Mouse (Mus musculus) liver, postnatal 0 days (tissue): Measurements from ENCODE around the gene Slc2a3. TPM values are rescaled to one million over a fixed set of nuclear protein-coding genes. Genes with fewer than 3 reads are reported as not detected.

Source experiments
- ATAC-seq: fragments of 200-750 bp; cut with Nextera tagmentation; 2 replicates; pipeline ENCODE4 v1.8.0; 2017; ENCODE audit warnings: mild to moderate bottlenecking, moderate library complexity
- DNase-seq: peaks from one replicate; pipeline ENCODE4 v3.0.0-alpha.2; 2016
- H3K27ac ChIP-seq: fragments of 300-500 bp; sonication (generic); 2 replicates; pipeline ENCODE4 v1.5.1; 2014; ENCODE audit warnings: antibody characterized with exemption, moderate library complexity, mild to moderate bottlenecking, low read depth
- H3K27me3 ChIP-seq: fragments of 300-500 bp; sonication (generic); 2 replicates; pipeline ENCODE4 v1.6.1; 2014; ENCODE audit warnings: low read length, control low read depth, mixed read lengths; ENCODE audit not compliant: insufficient read depth
- H3K36me3 ChIP-seq: fragments of 300-500 bp; sonication (generic); replicated peaks from 2 replicates; pipeline ENCODE4 v1.6.1; 2014; ENCODE audit warnings: mild to moderate bottlenecking, control low read depth, low read length, moderate library complexity, mixed read lengths; ENCODE audit not compliant: insufficient read depth
- H3K4me1 ChIP-seq: fragments of 300-500 bp; sonication (generic); 2 replicates; pipeline ENCODE4 v1.6.1; 2014; ENCODE audit warnings: antibody characterized with exemption, mild to moderate bottlenecking, control low read depth; ENCODE audit not compliant: insufficient read depth
- H3K4me2 ChIP-seq: fragments of 300-500 bp; sonication (generic); 2 replicates; pipeline ENCODE4 v1.6.1; 2014; ENCODE audit warnings: low read depth, mild to moderate bottlenecking, low read length, moderate library complexity, mixed read lengths
- H3K4me3 ChIP-seq: fragments of 300-500 bp; sonication (generic); 2 replicates; pipeline ENCODE4 v1.5.1; 2014; ENCODE audit warnings: low read depth, low read length
- H3K9ac ChIP-seq: fragments of 300-500 bp; sonication (generic); replicated peaks from 2 replicates; pipeline ENCODE4 v1.6.1; 2014; ENCODE audit warnings: mild to moderate bottlenecking, moderate library complexity
- H3K9me3 ChIP-seq: fragments of 300-500 bp; sonication (generic); 2 replicates; pipeline ENCODE4 v1.6.1; 2016; ENCODE audit warnings: mild to moderate bottlenecking, control low read depth, low read length, mixed read lengths
- CTCF ChIP-seq: sonication (generic); IDR thresholded peaks from 2 replicates; pipeline ENCODE4 v1.5.1; 2016; ENCODE audit warnings: antibody characterized with exemption, low read depth
- EP300 ChIP-seq: IDR thresholded peaks from 2 replicates; pipeline ENCODE4 v1.6.1; 2016; ENCODE audit warnings: antibody characterized with exemption, low read depth, mild to moderate bottlenecking
- WGBS: fragments of 180-500 bp; shearing (Covaris S2); extraction: QIAGEN DNeasy Blood & Tissue Kit; methylation state at CpG from one replicate; pipeline ENCODE4 v1.1.7; 2014; ENCODE audit not compliant: insufficient replicate concordance; 5-methylcytosine and 5-hydroxymethylcytosine counted together
- polyA plus RNA-seq: library from polyadenylated mRNA; unstranded; fragments of >200 nt; fragmentation: Nextera tagmentation; extraction: Ambion mirVana; gene quantifications from 2 replicates; pipeline ENCODE4 v1.2.1, GENCODE M21; 2015

Gene Slc2a3
- polyA plus RNA-seq, 1 experiment from 2014 or later: 8.5 TPM

- DNase-seq (no peak), ATAC-seq (no peak)
- Histone ChIP-seq H3K27ac (no peak overlapping the region), H3K4me1 (peaks cover 31% of the 10 kb centered on the region), H3K4me2 (no peak overlapping the region), H3K27me3 (peaks cover 12% of the 10 kb centered on the region; the same call in 1 of the 2 replicates), H3K9ac (no peak overlapping the region), H3K36me3 (no peaks in the 10 kb centered on the region), H3K9me3 (no peaks in the 10 kb centered on the region), H3K4me3 (no peak overlapping the region)
- TF ChIP-seq CTCF (no peak), EP300 (no peak)
- WGBS: 45% methylated on average over 5 of the region's 5 CpGs
These were observed 35.1 kb downstream of the Slc2a3 start for GRCm38 (mm10) chr6:122766145-122766968.

GRCm38 (mm10) chr6:122765298-122765956 is 36.0 kb downstream of the Slc2a3 start:
- no peak overlapping the region for H3K27ac ChIP-seq
- no peaks in the 10 kb centered on the region for H3K9me3 ChIP-seq
- DNase-seq: no peak
- H3K27me3 ChIP-seq: peaks cover 12% of the 10 kb centered on the region; the same call in 1 of the 2 replicates
- no peak overlapping the region for H3K9ac ChIP-seq
- peak overlapping the region; percentile 81 for H3K4me2 ChIP-seq
- no peak for TF ChIP-seq CTCF
- no peak for TF ChIP-seq EP300
- 22% methylated on average over 9 of the region's 9 CpGs for WGBS
- peaks cover 31% of the 10 kb centered on the region for H3K4me1 ChIP-seq
- H3K4me3 ChIP-seq: peak overlapping the region; percentile 39
- no peak for ATAC-seq
- no peaks in the 10 kb centered on the region for H3K36me3 ChIP-seq

GRCm38 (mm10) chr6:122764446-122765297 is 36.8 kb downstream of the Slc2a3 start:
- Histone ChIP-seq H3K4me1 (peaks cover 31% of the 10 kb centered on the region), H3K27ac (peak overlapping the region; percentile 63), H3K9ac (0 out of 2 replicates have a peak overlapping the region, but pooled peaks have one; percentile 4)

DNA sequence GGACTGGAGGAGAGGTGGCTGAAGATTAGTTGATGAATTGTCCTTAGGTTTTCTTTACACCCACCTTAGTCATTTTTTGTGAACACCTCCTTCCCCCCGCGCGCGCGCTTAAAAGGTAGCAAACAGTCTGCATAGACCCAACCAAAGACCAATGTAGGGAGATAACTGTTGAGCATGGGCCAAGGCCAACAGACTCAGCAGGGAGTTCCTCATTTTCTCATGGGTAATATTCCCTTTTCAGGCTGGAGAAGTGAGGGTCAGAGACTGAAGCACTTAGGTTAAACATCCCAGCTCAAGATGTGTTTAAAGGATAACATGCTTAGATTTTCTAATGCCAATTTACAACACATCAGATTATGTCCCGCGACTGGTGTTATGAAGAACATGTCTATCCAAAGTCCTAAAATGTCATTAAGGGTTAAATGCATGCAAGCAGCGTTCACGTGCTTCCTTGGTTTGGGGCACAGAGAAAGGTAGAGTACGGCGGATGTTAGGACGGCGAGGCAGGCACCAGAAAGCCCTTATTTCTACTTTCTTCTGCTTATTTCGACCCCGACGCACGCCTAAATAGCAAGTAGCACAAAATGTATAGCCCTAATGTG is 37.5 kb downstream of the Slc2a3 start:
- no peaks in the 10 kb centered on the region for H3K36me3 ChIP-seq
- H3K4me1 ChIP-seq: peaks cover 31% of the 10 kb centered on the region
- no peaks in the 10 kb centered on the region for H3K9me3 ChIP-seq
- no peak for TF ChIP-seq CTCF
- no peak for TF ChIP-seq EP300
- ATAC-seq: no peak
- peak overlapping the region; percentile 81 for H3K4me2 ChIP-seq
- DNase-seq: no peak
- peaks cover 12% of the 10 kb centered on the region; the same call in 1 of the 2 replicates for H3K27me3 ChIP-seq
- H3K4me3 ChIP-seq: peak overlapping the region; percentile 39
- H3K27ac ChIP-seq: peak overlapping the region; percentile 63
- 24% methylated on average over 17 of the region's 17 CpGs for WGBS
- no peak overlapping the region for H3K9ac ChIP-seq

More at GRCm38 (mm10) chr6:122764446-122765297, 36.8 kb downstream of the Slc2a3 start:
- DNase-seq: peak; percentile 56
- TF ChIP-seq CTCF (no peak), EP300 (no peak)
- H3K36me3 ChIP-seq: no peaks in the 10 kb centered on the region
- ATAC-seq: peak; percentile 60
- peak overlapping the region; percentile 39 for H3K4me3 ChIP-seq
- H3K9me3 ChIP-seq: no peaks in the 10 kb centered on the region
- H3K4me2 ChIP-seq: peak overlapping the region; percentile 81
- WGBS: under 1% methylated on average over 56 of the region's 56 CpGs
- H3K27me3 ChIP-seq: peaks cover 12% of the 10 kb centered on the region; the same call in 1 of the 2 replicates

DNA sequence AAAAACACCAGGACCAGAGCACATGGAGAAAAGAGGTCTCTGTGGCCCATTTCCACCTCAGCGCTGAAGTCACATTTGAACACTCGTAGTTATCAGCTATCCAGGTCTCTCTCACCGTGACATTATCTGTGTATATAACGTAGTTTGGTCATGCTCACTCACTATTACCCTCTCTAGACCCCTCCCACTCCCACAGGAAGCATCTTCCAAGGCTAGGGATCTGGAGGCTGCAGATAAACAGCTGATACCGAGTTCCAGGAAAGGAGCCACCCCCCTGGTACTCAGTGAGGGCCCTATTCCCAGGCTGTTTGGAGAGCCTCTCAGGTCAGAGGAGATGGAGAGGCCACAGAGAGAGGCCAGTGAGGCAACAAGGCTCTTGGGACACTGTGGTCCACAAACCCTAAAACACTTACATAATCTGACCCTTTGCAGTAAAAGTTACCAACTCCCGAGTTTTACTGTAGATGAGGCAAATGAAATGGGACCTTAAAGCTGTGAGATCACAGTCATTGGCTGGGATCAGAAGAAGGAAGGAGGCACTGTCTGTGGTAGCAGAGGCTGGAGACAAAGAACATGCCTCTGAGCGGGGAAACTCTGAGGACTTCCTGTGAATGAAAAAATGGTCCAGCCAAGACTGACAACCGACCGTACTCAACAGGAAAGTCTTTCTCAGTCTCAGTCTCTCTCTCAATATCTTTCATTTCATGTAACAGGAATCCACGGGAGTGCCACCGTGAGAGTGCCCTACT is 38.3 kb downstream of the Slc2a3 start:
- peak overlapping the region; percentile 81 for H3K4me2 ChIP-seq
- no peak overlapping the region for H3K9ac ChIP-seq
- H3K9me3 ChIP-seq: no peaks in the 10 kb centered on the region
- ATAC-seq (peak; percentile 69), DNase-seq (peak; percentile 31)
- H3K27me3 ChIP-seq: peaks cover 12% of the 10 kb centered on the region; the same call in 1 of the 2 replicates
- H3K27ac ChIP-seq: peak overlapping the region; percentile 63
- H3K4me3 ChIP-seq: no peak overlapping the region
- H3K36me3 ChIP-seq: no peaks in the 10 kb centered on the region
- 37% methylated on average over 11 of the region's 11 CpGs for WGBS
- H3K4me1 ChIP-seq: peaks cover 31% of the 10 kb centered on the region
- peak; percentile 78; the same call in 1 of the 2 replicates for TF ChIP-seq EP300
- TF ChIP-seq CTCF: no peak
